Mouse (Mus musculus) embryonic facial prominence, embryonic 11.5 days (tissue): Measurements from ENCODE around the gene Fam45a. TPM values are rescaled to one million over a fixed set of nuclear protein-coding genes. Genes with fewer than 3 reads are reported as not detected.

Source experiments
- ATAC-seq: fragments of 200-750 bp; cut with Nextera tagmentation; replicated peaks from 2 replicates; pipeline ENCODE4 v1.8.0; 2017; ENCODE audit warnings: low read depth; ENCODE audit not compliant: insufficient number of reproducible peaks, low FRiP score, low TSS enrichment
- DNase-seq: peaks from one replicate; pipeline ENCODE4 v3.0.0-alpha.2; 2015; ENCODE audit warnings: low spot score
- H3K27ac ChIP-seq: fragments of 300-500 bp; sonication (generic); replicated peaks from 2 replicates; pipeline ENCODE4 v1.5.1; 2014; ENCODE audit warnings: mild to moderate bottlenecking, low read depth, low read length, control low read depth
- H3K27me3 ChIP-seq: fragments of 300-500 bp; sonication (generic); 2 replicates; pipeline ENCODE4 v1.6.1; 2014; ENCODE audit warnings: mild to moderate bottlenecking, low read length, moderate library complexity, mixed read lengths; ENCODE audit not compliant: control insufficient read depth, insufficient read depth
- H3K36me3 ChIP-seq: fragments of 300-500 bp; sonication (generic); replicated peaks from 2 replicates; pipeline ENCODE4 v1.6.1; 2014; ENCODE audit warnings: low read depth, mild to moderate bottlenecking, low read length, moderate library complexity, mixed read lengths; ENCODE audit not compliant: control insufficient read depth, insufficient read depth
- H3K4me1 ChIP-seq: fragments of 300-500 bp; sonication (generic); 2 replicates; pipeline ENCODE4 v1.6.1; 2014; ENCODE audit warnings: low read length, mixed read lengths; ENCODE audit not compliant: control insufficient read depth, insufficient read depth
- H3K4me2 ChIP-seq: fragments of 300-500 bp; sonication (generic); 2 replicates; pipeline ENCODE4 v1.6.1; 2014; ENCODE audit warnings: low read depth, mild to moderate bottlenecking, control low read depth, low read length, moderate library complexity
- H3K4me3 ChIP-seq: fragments of 300-500 bp; sonication (generic); 2 replicates; pipeline ENCODE4 v1.5.1; 2014; ENCODE audit warnings: low read depth, low read length, control low read depth
- H3K9ac ChIP-seq: fragments of 300-500 bp; sonication (generic); replicated peaks from 2 replicates; pipeline ENCODE4 v1.6.1; 2014; ENCODE audit warnings: mild to moderate bottlenecking, control low read depth, low read length
- H3K9me3 ChIP-seq: fragments of 300-500 bp; sonication (generic); replicated peaks from 2 replicates; pipeline ENCODE4 v1.6.1; 2016; ENCODE audit warnings: mild to moderate bottlenecking, low read length, inconsistent platforms, mixed read lengths; ENCODE audit not compliant: control insufficient read depth
- WGBS: fragments of 180-500 bp; shearing (Covaris S2); extraction: QIAGEN DNeasy Blood & Tissue Kit; methylation state at CpG from one replicate; pipeline ENCODE4 v1.1.7; 2014; 5-methylcytosine and 5-hydroxymethylcytosine counted together
- polyA plus RNA-seq: library from polyadenylated mRNA; unstranded; fragments of >200 nt; fragmentation: Nextera tagmentation; extraction: Ambion mirVana; gene quantifications from 2 replicates; pipeline ENCODE4 v1.2.1, GENCODE M21; 2014

Gene Fam45a
- 35.8 and 38.0 TPM in 2 replicates for polyA plus RNA-seq

DNA sequence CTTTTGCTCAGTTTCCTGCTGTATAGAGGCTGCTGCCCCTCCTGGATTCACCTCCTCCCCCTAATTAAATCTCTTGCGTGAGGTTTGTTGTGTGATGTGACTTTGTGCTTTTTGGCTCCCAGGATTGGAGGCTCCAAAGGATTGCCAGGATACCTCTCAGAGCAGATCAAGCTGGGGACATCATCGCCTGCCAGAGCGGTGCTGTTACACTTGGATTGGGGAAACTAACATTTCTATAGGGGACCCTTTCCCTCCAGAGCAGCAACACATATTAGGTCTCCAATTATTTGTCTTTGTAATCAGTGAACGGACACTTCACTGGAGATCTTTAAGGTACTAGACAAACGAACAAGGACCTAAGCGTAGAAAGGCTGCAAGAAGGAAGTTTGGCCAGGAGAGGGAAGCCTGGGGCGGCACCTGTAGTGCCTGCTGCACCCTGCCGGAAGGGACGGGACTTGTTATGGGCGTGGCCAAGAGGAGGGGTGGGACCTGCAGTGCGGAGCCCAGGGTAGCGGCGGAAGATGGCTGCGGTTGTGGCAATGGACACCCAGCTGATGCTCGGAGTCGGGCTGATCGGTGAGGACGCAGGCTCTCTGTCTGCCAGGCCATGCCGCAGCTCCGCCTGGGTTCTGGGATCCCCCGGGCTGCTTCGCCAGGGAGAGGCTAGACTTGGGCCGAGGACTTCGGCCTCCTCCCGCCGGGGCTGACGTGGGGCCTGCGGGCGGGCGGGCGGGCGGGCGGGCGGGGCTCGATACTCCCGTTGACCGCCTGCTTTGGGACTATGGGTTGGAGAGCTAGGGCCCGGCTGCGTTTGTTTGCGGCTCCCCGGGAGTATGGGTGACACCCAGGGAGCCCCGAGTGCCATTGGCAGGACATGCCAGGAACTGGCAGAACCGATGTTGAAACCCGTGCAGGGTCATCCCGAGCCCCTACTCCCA lies at the start of gene Fam45a:
Gene Fam45a (plus strand): TSS at position 488 of the 938 bp plus-strand sequence.
- H3K27me3 ChIP-seq, result no peaks in the 10 kb centered on the region
- DNase-seq (peak; percentile 94), ATAC-seq (peak; percentile 100)
- H3K9me3 ChIP-seq, result no peaks in the 10 kb centered on the region
- 2% methylated on average over 44 of the region's 45 CpGs for WGBS
- H3K9ac ChIP-seq, result peak within 1 kb of the TSS; percentile 66
- H3K4me2 ChIP-seq, result peak within 1 kb of the TSS; percentile 66
- no peaks in the 10 kb centered on the region for H3K4me1 ChIP-seq
- peak within 1 kb of the TSS; percentile 52 for H3K4me3 ChIP-seq
- no peak within 1 kb of the TSS for H3K27ac ChIP-seq
- no peaks in the 10 kb centered on the region for H3K36me3 ChIP-seq

DNA sequence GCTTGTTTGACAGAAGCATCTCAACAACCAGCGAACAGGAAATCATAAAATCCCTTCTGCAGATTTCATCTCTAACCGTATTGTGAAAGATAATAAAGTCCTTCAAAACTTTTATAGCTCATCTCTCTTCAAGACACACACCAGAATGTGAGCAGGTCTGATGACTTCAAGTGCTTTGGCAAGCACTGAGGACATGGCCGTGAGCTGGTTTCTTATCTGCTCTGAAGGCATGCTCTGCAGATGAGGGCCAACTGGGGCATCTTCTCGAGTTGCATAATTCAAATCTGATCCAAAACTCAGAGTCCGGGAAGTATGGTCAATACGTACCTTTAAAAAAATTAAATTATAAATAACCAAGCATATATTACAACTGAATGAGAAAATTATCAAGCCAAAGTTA lies 38.0 kb upstream of the Fam45a start:
- no peak for DNase-seq

GRCm38 (mm10) chr19:60782034-60782433 lies 29.4 kb upstream of the Fam45a start:
- no peaks in the 10 kb centered on the region for H3K4me1 ChIP-seq
- no peak for DNase-seq
- no peak overlapping the region for H3K27ac ChIP-seq
- H3K4me2 ChIP-seq, result no peak overlapping the region
- WGBS, result 90% methylated on average over 3 of the region's 3 CpGs
- H3K9me3 ChIP-seq, result no peaks in the 10 kb centered on the region
- H3K27me3 ChIP-seq, result no peaks in the 10 kb centered on the region
- H3K36me3 ChIP-seq, result peaks cover 7% of the 10 kb centered on the region
- ATAC-seq, result no peak
- no peak overlapping the region for H3K4me3 ChIP-seq
- no peak overlapping the region for H3K9ac ChIP-seq

More for the DNA sequence above, 38.0 kb upstream of the Fam45a start:
- Histone ChIP-seq H3K4me1 (no peaks in the 10 kb centered on the region), H3K4me3 (no peak overlapping the region), H3K27me3 (no peaks in the 10 kb centered on the region), H3K4me2 (no peak overlapping the region), H3K9ac (no peak overlapping the region), H3K9me3 (no peaks in the 10 kb centered on the region), H3K36me3 (peaks cover 21% of the 10 kb centered on the region), H3K27ac (no peak overlapping the region)
- WGBS, result 93% methylated on average over 6 of the region's 6 CpGs
- ATAC-seq, result no peak

GRCm38 (mm10) chr19:60784712-60785111 lies 26.7 kb upstream of the Fam45a start:
- ATAC-seq (no peak), DNase-seq (no peak)
- Histone ChIP-seq H3K9me3 (no peaks in the 10 kb centered on the region), H3K27me3 (no peaks in the 10 kb centered on the region), H3K4me3 (no peak overlapping the region), H3K27ac (no peak overlapping the region), H3K36me3 (no peaks in the 10 kb centered on the region), H3K4me2 (no peak overlapping the region), H3K4me1 (no peaks in the 10 kb centered on the region), H3K9ac (no peak overlapping the region)
- 75% methylated on average over 1 of the region's 1 CpGs for WGBS

DNA sequence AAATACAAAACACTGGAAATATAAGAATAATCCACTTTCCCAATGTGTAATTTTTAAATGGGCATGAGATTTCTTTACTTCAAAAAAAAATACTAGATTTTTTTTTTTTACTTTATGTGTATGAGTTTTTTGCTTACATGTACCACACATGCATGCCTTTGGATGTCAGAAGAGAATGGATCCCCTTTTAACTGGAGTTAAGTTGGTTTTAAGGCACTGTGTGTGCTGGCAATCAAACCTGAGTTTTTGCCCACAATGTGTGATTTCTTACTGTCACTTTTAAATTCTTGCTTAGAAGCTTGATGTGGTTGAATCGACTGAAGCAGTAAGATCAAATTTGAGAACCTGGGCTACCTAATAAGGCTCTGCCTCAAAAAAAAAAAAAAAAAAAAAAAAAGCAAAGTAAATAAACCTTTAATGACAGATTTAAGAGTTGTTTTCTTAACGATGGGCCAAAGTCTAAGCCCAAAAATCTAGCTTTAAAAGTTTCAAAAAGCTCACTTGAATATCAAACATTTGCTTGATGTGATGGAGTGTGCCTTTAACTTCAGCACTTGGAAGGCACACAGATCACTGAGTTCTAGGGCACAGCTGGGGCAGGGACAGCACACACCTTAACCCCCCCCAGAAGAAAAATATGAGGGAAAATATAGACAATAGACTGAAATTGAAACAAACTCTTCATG lies 23.8 kb upstream of the Fam45a start:
- H3K4me1 ChIP-seq, result no peaks in the 10 kb centered on the region
- no peaks in the 10 kb centered on the region for H3K36me3 ChIP-seq
- ATAC-seq (no peak), DNase-seq (no peak)
- H3K4me2 ChIP-seq, result no peak overlapping the region
- H3K9ac ChIP-seq, result no peak overlapping the region
- no peak overlapping the region for H3K27ac ChIP-seq
- WGBS, result 65% methylated on average over 2 of the region's 2 CpGs
- H3K9me3 ChIP-seq, result no peaks in the 10 kb centered on the region
- H3K27me3 ChIP-seq, result no peaks in the 10 kb centered on the region
- no peak overlapping the region for H3K4me3 ChIP-seq

- ATAC-seq (no peak), DNase-seq (peak; percentile 7)
- peak overlapping the region; percentile 52 for H3K4me2 ChIP-seq
- H3K9me3 ChIP-seq, result no peaks in the 10 kb centered on the region
- no peak overlapping the region for H3K27ac ChIP-seq
- no peaks in the 10 kb centered on the region for H3K4me1 ChIP-seq
- no peaks in the 10 kb centered on the region for H3K27me3 ChIP-seq
- WGBS, result 45% methylated on average over 6 of the region's 6 CpGs
- H3K9ac ChIP-seq, result no peak overlapping the region; the same call in 1 of the 2 replicates
- peak overlapping the region; percentile 25 for H3K4me3 ChIP-seq
- no peaks in the 10 kb centered on the region for H3K36me3 ChIP-seq
Measured at GRCm38 (mm10) chr19:60788214-60788960, 23.0 kb upstream of the Fam45a start.

- peak; percentile 5 for DNase-seq
- Histone ChIP-seq H3K4me1 (no peaks in the 10 kb centered on the region), H3K9ac (peak overlapping the region; percentile 100), H3K27ac (peak overlapping the region; percentile 98; the same call in 1 of the 2 replicates), H3K4me3 (peak overlapping the region; percentile 98), H3K36me3 (no peaks in the 10 kb centered on the region), H3K4me2 (peak overlapping the region; percentile 47), H3K9me3 (no peaks in the 10 kb centered on the region), H3K27me3 (no peaks in the 10 kb centered on the region)
- 2% methylated on average over 7 of the region's 7 CpGs for WGBS
- no peak for ATAC-seq
Measured at GRCm38 (mm10) chr19:60789452-60789851, 21.9 kb upstream of the Fam45a start.
